Mouse (Mus musculus): ENCODE data around the gene Acot1. TPM values are rescaled to one million over a fixed set of nuclear protein-coding genes. Genes with fewer than 3 reads are reported as not detected.

Gene Acot1
- total and polyA plus RNA-seq, 2 experiments from 2014 or later = 120 TPM

DNA sequence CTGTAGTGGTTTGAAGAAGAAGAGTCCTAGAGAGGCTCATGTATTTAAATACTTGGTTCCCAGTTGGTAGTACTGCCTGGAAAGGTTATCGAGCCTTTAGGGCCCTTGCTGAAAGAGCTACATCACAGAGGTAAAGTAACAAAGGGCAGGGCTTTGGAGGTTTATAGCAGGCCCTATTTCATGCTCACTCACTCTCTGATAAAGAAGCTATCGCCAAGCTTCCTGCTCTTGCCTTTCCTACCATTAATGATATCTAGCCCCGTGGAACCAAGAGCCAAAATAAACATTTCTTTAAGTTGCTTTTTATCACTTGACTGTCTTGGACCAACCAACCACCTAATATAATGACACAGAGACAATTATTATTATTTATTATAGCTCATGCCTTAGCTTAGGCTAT lies 8.9 kb upstream of the Acot1 start:
- no peak for DNase-seq (ENCODE audit: low spot score)
- Histone ChIP-seq H3K4me3 (ENCODE audit: low read depth, low read length) (no peak overlapping the region), H3K27ac (ENCODE audit: low read depth, low read length) (no peak overlapping the region), H3K4me2 (ENCODE audit: low read depth, low read length, poor library complexity, severe bottlenecking) (no peak overlapping the region), H3K9me3 (ENCODE audit: low read length) (no peaks in the 10 kb centered on the region), H3K4me1 (ENCODE audit: insufficient read depth, low read length) (no peaks in the 10 kb centered on the region), H3K9ac (replicated peaks; ENCODE audit: low read length, poor library complexity, severe bottlenecking) (no peak overlapping the region), H3K36me3 (ENCODE audit: insufficient read depth, low read length) (no peaks in the 10 kb centered on the region), H3K27me3 (ENCODE audit: insufficient read depth, low read length) (no peaks in the 10 kb centered on the region)
- WGBS = 87% methylated on average over 3 of the region's 3 CpGs
- no peak for TF ChIP-seq CTCF (IDR thresholded peaks at IDR 0.05)
- ATAC-seq (ENCODE audit: low FRiP score) = no peak

DNA sequence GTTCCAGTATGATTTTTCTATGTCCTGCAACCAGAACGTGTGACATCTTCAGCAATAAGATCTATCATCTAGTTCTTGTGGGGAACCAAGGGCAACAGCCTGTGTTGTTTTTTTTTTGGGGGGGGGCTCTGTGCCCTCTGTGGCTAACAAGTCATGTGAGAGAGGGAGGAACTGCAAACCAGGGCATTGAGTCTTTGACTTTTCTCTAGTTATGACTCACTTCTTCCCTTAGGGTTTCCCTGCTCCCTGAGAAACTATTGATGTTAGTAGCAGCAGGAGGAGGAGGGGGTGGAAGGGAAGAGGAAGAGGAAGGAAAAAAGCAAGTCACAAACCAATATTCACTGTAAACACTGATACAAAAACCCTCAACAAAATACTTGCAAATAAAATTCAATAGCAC lies 5.4 kb upstream of the Acot1 start:
- WGBS = 87% methylated on average over 1 of the region's 1 CpGs
- Histone ChIP-seq H3K4me3 (ENCODE audit: low read depth, low read length) (no peak overlapping the region), H3K4me2 (ENCODE audit: low read depth, low read length, poor library complexity, severe bottlenecking) (no peak overlapping the region), H3K36me3 (ENCODE audit: insufficient read depth, low read length) (no peaks in the 10 kb centered on the region), H3K27ac (ENCODE audit: low read depth, low read length) (no peak overlapping the region), H3K9me3 (ENCODE audit: low read length) (no peaks in the 10 kb centered on the region), H3K9ac (replicated peaks; ENCODE audit: low read length, poor library complexity, severe bottlenecking) (no peak overlapping the region), H3K4me1 (ENCODE audit: insufficient read depth, low read length) (no peaks in the 10 kb centered on the region), H3K27me3 (ENCODE audit: insufficient read depth, low read length) (no peaks in the 10 kb centered on the region)
- no peak for TF ChIP-seq CTCF (IDR thresholded peaks at IDR 0.05)
- DNase-seq (ENCODE audit: low spot score) (no peak), ATAC-seq (ENCODE audit: low FRiP score) (no peak)

DNA sequence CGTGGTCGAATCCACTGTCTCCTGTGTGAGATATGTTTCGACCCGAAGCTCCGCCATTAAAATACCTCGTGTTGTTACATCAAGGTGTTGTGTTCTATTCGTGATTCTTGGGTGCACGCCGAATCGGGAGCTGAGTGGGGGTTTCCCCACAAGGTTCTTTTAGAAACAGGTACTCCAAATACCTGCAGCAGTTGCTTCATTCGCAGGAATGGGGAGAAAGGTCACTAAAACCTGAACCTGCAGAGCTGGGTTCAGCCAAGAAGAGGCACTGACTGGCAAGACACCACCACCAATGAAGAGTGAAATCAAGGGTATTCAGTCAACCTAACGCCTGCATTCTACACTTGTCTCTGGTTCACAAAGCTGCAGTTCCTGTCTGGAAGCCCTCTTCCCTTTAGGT lies 1.0 kb upstream of the Acot1 start:
- Histone ChIP-seq H3K4me3 (ENCODE audit: low read depth, low read length) (no peak overlapping the region), H3K9ac (replicated peaks; ENCODE audit: low read length, poor library complexity, severe bottlenecking) (no peak overlapping the region), H3K4me2 (ENCODE audit: low read depth, low read length, poor library complexity, severe bottlenecking) (no peak overlapping the region), H3K4me1 (ENCODE audit: insufficient read depth, low read length) (peaks cover 9% of the 10 kb centered on the region; the same call in 1 of the 2 replicates), H3K36me3 (ENCODE audit: insufficient read depth, low read length) (no peaks in the 10 kb centered on the region), H3K27ac (ENCODE audit: low read depth, low read length) (peak overlapping the region; percentile 57), H3K9me3 (ENCODE audit: low read length) (no peaks in the 10 kb centered on the region), H3K27me3 (ENCODE audit: insufficient read depth, low read length) (no peaks in the 10 kb centered on the region)
- DNase-seq (ENCODE audit: low spot score) = no peak
- TF ChIP-seq CTCF (IDR thresholded peaks at IDR 0.05) = no peak
- 89% methylated on average over 11 of the region's 12 CpGs for WGBS
- no peak for ATAC-seq (ENCODE audit: low FRiP score)

DNA sequence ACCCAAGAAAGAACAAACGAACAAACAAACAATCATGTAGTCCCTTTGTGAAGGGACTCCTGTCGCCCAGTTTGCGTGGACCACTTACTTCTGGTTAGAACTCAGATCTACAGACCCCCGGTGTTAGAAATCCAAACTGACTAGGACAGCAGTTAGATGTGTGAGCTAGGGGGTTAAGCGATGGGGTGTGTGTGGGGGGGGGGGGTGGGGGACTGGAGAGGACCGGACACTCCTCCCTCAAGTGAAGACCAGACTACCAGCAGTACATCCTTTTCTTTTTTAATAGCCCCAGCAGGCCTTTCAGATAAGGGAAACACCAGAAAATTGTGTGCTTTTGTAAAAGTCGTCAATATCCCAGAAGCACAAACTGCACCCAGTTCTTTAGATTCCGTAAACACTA lies 561 bp upstream of the Acot1 start:
- TF ChIP-seq CTCF (IDR thresholded peaks at IDR 0.05) = no peak
- Histone ChIP-seq H3K27ac (ENCODE audit: low read depth, low read length) (peak overlapping the region; percentile 57), H3K36me3 (ENCODE audit: insufficient read depth, low read length) (no peaks in the 10 kb centered on the region), H3K4me3 (ENCODE audit: low read depth, low read length) (peak overlapping the region; percentile 45), H3K4me2 (ENCODE audit: low read depth, low read length, poor library complexity, severe bottlenecking) (peak overlapping the region; percentile 55), H3K4me1 (ENCODE audit: insufficient read depth, low read length) (peaks cover 9% of the 10 kb centered on the region; the same call in 1 of the 2 replicates), H3K9ac (replicated peaks; ENCODE audit: low read length, poor library complexity, severe bottlenecking) (no peak overlapping the region), H3K27me3 (ENCODE audit: insufficient read depth, low read length) (no peaks in the 10 kb centered on the region), H3K9me3 (ENCODE audit: low read length) (no peaks in the 10 kb centered on the region)
- DNase-seq (ENCODE audit: low spot score) = no peak
- WGBS = 33% methylated on average over 8 of the region's 8 CpGs
- ATAC-seq (ENCODE audit: low FRiP score) = 0 out of 2 replicates have a peak, but pooled peaks have one; percentile 55

DNA sequence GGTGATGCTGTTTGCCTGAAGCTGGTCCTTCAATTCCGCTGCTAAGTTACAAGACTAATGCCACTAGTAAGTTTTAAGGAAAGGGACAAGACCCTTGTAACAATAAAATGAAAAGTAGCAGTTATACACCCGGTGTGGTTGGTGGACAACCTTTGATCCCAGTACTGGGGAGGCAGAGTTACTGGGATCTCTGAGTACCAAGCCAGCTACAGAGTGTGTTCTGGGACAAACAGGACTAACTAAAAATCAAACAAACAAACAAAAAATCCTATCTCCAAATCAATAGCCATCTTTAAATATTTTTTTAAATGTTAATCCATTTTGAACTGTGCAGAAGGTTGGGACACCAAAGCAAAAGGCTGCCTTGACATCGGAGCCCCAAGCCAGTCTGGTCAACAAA lies 911 bp downstream of the Acot1 start:
- H3K27me3 ChIP-seq (ENCODE audit: insufficient read depth, low read length) = no peaks in the 10 kb centered on the region
- peak overlapping the region; percentile 45 for H3K4me3 ChIP-seq (ENCODE audit: low read depth, low read length)
- ATAC-seq (ENCODE audit: low FRiP score) (no peak), DNase-seq (ENCODE audit: low spot score) (no peak)
- H3K36me3 ChIP-seq (ENCODE audit: insufficient read depth, low read length) = no peaks in the 10 kb centered on the region
- 63% methylated on average over 3 of the region's 3 CpGs for WGBS
- H3K9me3 ChIP-seq (ENCODE audit: low read length) = no peaks in the 10 kb centered on the region
- peak overlapping the region; percentile 14; the same call in 1 of the 2 replicates for H3K27ac ChIP-seq (ENCODE audit: low read depth, low read length)
- peaks cover 9% of the 10 kb centered on the region; the same call in 1 of the 2 replicates for H3K4me1 ChIP-seq (ENCODE audit: insufficient read depth, low read length)
- peak overlapping the region; percentile 55 for H3K4me2 ChIP-seq (ENCODE audit: low read depth, low read length, poor library complexity, severe bottlenecking)
- no peak overlapping the region; the same call in 1 of the 2 replicates for H3K9ac ChIP-seq (replicated peaks; ENCODE audit: low read length, poor library complexity, severe bottlenecking)
- no peak for TF ChIP-seq CTCF (IDR thresholded peaks at IDR 0.05)

DNA sequence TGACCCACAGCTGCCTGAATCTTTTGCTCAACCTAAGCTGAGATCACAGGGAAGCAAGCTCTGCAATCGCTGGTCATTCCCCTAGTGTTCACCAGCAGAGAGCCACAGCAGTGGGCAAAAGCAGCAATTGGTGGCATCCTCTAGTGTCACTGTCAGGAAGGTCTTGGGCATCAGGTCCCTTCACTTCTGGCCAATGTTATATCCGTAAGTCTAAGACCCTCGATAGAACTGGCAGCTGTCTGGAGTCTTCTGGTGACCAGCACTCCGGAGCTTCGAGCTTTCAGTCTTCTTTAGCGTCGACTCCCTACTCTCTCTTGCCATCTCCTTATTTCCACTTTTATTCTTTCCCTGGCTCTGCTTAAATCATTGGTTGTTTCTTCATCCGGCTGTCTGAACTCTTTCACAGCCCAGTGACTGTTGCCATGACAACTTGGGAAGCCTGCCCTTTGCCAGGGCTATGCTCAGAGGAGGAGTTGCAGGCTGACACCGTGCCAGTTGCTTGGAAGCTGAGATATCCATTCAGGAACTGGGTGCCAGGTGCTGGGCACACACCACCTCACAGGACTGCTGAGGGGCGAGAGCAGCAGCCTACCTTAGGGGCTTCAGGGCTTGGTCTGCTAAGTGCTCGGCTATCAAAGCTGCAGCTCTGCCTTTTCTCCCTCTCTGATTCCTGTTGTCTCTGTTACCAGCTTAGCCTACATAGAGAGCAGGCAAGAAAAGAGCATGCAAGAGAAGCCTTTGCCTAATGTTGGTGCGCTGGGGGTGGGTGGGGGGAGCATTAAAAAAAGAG lies 2.2 kb downstream of the Acot1 start:
- Histone ChIP-seq H3K4me2 (ENCODE audit: low read depth, low read length, poor library complexity, severe bottlenecking) (peak overlapping the region; percentile 55), H3K9me3 (ENCODE audit: low read length) (no peaks in the 10 kb centered on the region), H3K4me1 (ENCODE audit: insufficient read depth, low read length) (peaks cover 9% of the 10 kb centered on the region; the same call in 1 of the 2 replicates), H3K9ac (replicated peaks; ENCODE audit: low read length, poor library complexity, severe bottlenecking) (0 out of 2 replicates have a peak overlapping the region, but pooled peaks have one; percentile 39), H3K36me3 (ENCODE audit: insufficient read depth, low read length) (no peaks in the 10 kb centered on the region), H3K4me3 (ENCODE audit: low read depth, low read length) (peak overlapping the region; percentile 45), H3K27ac (ENCODE audit: low read depth, low read length) (peak overlapping the region; percentile 59), H3K27me3 (ENCODE audit: insufficient read depth, low read length) (no peaks in the 10 kb centered on the region)
- DNase-seq (ENCODE audit: low spot score) = peak; percentile 96
- TF ChIP-seq CTCF (IDR thresholded peaks at IDR 0.05) = no peak
- 12% methylated on average over 12 of the region's 12 CpGs for WGBS
- peak; percentile 76 for ATAC-seq (ENCODE audit: low FRiP score)

Data from midbrain, postnatal 0 days (tissue).